Mouse (Mus musculus) MEL (cell line): ENCODE data around the gene Kctd14. TPM values are rescaled to one million over a fixed set of nuclear protein-coding genes. Genes with fewer than 3 reads are reported as not detected.

Source experiments
- DNase-seq: peaks from one replicate; pipeline ENCODE4 v3.0.0; 2011; ENCODE audit warnings: low read depth, low spot score
- H3K27ac ChIP-seq: 2 replicates; pipeline ENCODE4 v1.5.1; 2012; ENCODE audit warnings: low read depth, mild to moderate bottlenecking, control low read depth, low read length, moderate library complexity; ENCODE audit not compliant: control insufficient read depth
- H3K27me3 ChIP-seq, 2 experiments: fragments of 150-350 bp in 1 of 2; sonication (generic) in 1 of 2; 2 replicates each; pipeline ENCODE4 v1.6.1; 2012; ENCODE audit warnings: low read length in 2 of 2, mild to moderate bottlenecking in 2 of 2, improper control_type of control experiment in 1 of 2, moderate library complexity in 1 of 2; ENCODE audit not compliant: insufficient read depth in 2 of 2, control insufficient read depth in 1 of 2
- H3K36me3 ChIP-seq, 2 experiments: 2 replicates each; pipeline ENCODE4 v1.6.1; 2012 to 2014; ENCODE audit warnings: low read length in 2 of 2, improper control_type of control experiment in 1 of 2, inconsistent platforms in 1 of 2, mild to moderate bottlenecking in 1 of 2; ENCODE audit not compliant: insufficient read depth in 2 of 2, control insufficient read depth in 1 of 2
- H3K4me1 ChIP-seq, 2 experiments: fragments of 150-350 bp in 1 of 2; sonication (generic) in 1 of 2; 2 replicates each; pipeline ENCODE4 v1.6.1; 2012; ENCODE audit warnings: low read length in 2 of 2, improper control_type of control experiment in 1 of 2, mild to moderate bottlenecking in 1 of 2; ENCODE audit not compliant: insufficient read depth in 2 of 2, control insufficient read depth in 1 of 2
- H3K4me3 ChIP-seq, 2 experiments: fragments of 150-350 bp in 1 of 2; sonication (generic) in 1 of 2; 2 replicates each; pipeline ENCODE4 v1.5.1; 2012; ENCODE audit warnings: low read depth in 2 of 2, low read length in 2 of 2, mild to moderate bottlenecking in 2 of 2, moderate library complexity in 2 of 2, control low read depth in 1 of 2, improper control_type of control experiment in 1 of 2; ENCODE audit not compliant: control insufficient read depth in 1 of 2, insufficient read depth in 1 of 2
- H3K79me2 ChIP-seq: 2 replicates; pipeline ENCODE4 v1.6.1; 2012; ENCODE audit warnings: mild to moderate bottlenecking, low read length, moderate library complexity; ENCODE audit not compliant: control insufficient read depth, poor library complexity, insufficient read depth
- H3K9ac ChIP-seq: 2 replicates; pipeline ENCODE4 v1.6.1; 2012; ENCODE audit warnings: low read depth, mild to moderate bottlenecking, control low read depth, low read length, moderate library complexity; ENCODE audit not compliant: control insufficient read depth, poor library complexity, severe bottlenecking
- H3K9me3 ChIP-seq: fragments of 150-350 bp; sonication (generic); replicated peaks from 2 replicates; pipeline ENCODE4 v1.6.1; 2012; ENCODE audit warnings: mild to moderate bottlenecking, low read length, improper control_type of control experiment, moderate library complexity; ENCODE audit not compliant: insufficient read depth
- BHLHE40 ChIP-seq: IDR thresholded peaks from 2 replicates; pipeline ENCODE4 v1.6.1; 2012; ENCODE audit warnings: low read depth, mild to moderate bottlenecking, inconsistent platforms, low read length, improper control_type of control experiment, borderline replicate concordance
- CTCF ChIP-seq, 3 experiments: IDR thresholded peaks in 2 of 3; conservative IDR thresholded peaks in 1 of 3; 2 replicates each; pipeline ENCODE4 v1.5.1; 2011 to 2012; ENCODE audit warnings: low read length in 3 of 3, low read depth in 2 of 3, mild to moderate bottlenecking in 2 of 3, improper control_type of control experiment in 1 of 3, inconsistent platforms in 1 of 3, mixed read lengths in 1 of 3, moderate library complexity in 1 of 3; ENCODE audit not compliant: control insufficient read depth in 1 of 3, insufficient read depth in 1 of 3, poor library complexity in 1 of 3, severe bottlenecking in 1 of 3
- E2F4 ChIP-seq: IDR thresholded peaks from 2 replicates; pipeline ENCODE4 v1.6.1; 2011; ENCODE audit warnings: low read depth, low read length, improper control_type of control experiment, borderline replicate concordance
- ELF1 ChIP-seq: IDR thresholded peaks from 2 replicates; pipeline ENCODE4 v1.6.1; 2014; ENCODE audit warnings: low read depth, mild to moderate bottlenecking, inconsistent platforms, low read length, improper control_type of control experiment, moderate library complexity
- ETS1 ChIP-seq: IDR thresholded peaks from 2 replicates; pipeline ENCODE4 v1.6.1; 2012; ENCODE audit warnings: low read depth, mild to moderate bottlenecking, inconsistent platforms, low read length, improper control_type of control experiment, moderate library complexity
- HCFC1 ChIP-seq: IDR thresholded peaks from 2 replicates; pipeline ENCODE4 v1.6.1; 2012; ENCODE audit warnings: low read depth, mild to moderate bottlenecking, inconsistent platforms, low read length, improper control_type of control experiment, moderate library complexity
- JUND ChIP-seq: IDR thresholded peaks from 2 replicates; pipeline ENCODE4 v1.6.1; 2011; ENCODE audit warnings: low read depth, mild to moderate bottlenecking, improper control_type of control experiment, low read length
- KAT2A ChIP-seq: conservative IDR thresholded peaks from 2 replicates; pipeline ENCODE4 v1.6.1; 2012; ENCODE audit warnings: low read depth, low read length, improper control_type of control experiment, inconsistent platforms
- MAX ChIP-seq: IDR thresholded peaks from 2 replicates; pipeline ENCODE4 v1.6.1; 2011; ENCODE audit warnings: low read length, improper control_type of control experiment
- MAZ ChIP-seq: IDR thresholded peaks from 2 replicates; pipeline ENCODE4 v1.6.1; 2012; ENCODE audit warnings: low read depth, mild to moderate bottlenecking, inconsistent platforms, low read length, improper control_type of control experiment
- MXI1 ChIP-seq: IDR thresholded peaks from 2 replicates; pipeline ENCODE4 v1.6.1; 2011; ENCODE audit warnings: mild to moderate bottlenecking, low read depth, low read length, improper control_type of control experiment
- MYC ChIP-seq: IDR thresholded peaks from 2 replicates; pipeline ENCODE4 v1.6.1; 2011; ENCODE audit warnings: low read depth, mild to moderate bottlenecking, low read length, improper control_type of control experiment, moderate library complexity
- NELFE ChIP-seq: IDR thresholded peaks from 2 replicates; pipeline ENCODE4 v1.6.1; 2011; ENCODE audit warnings: low read depth, low read length, improper control_type of control experiment
- NRF1 ChIP-seq: IDR thresholded peaks from 2 replicates; pipeline ENCODE4 v1.6.1; 2014; ENCODE audit warnings: low read depth, mild to moderate bottlenecking, inconsistent platforms, low read length, improper control_type of control experiment, moderate library complexity; ENCODE audit not compliant: poor library complexity, insufficient read depth, severe bottlenecking
- POLR2A ChIP-seq, 2 experiments: IDR thresholded peaks; 2 replicates each; pipeline ENCODE4 v1.6.1; 2011 to 2012; ENCODE audit warnings: low read length in 2 of 2, mild to moderate bottlenecking in 2 of 2, control low read depth in 1 of 2, improper control_type of control experiment in 1 of 2, low read depth in 1 of 2, moderate library complexity in 1 of 2; ENCODE audit not compliant: control insufficient read depth in 1 of 2, insufficient read depth in 1 of 2, poor library complexity in 1 of 2
- POLR2AphosphoS2 ChIP-seq: IDR thresholded peaks from 2 replicates; pipeline ENCODE4 v1.6.1; 2011; ENCODE audit warnings: low read length, improper control_type of control experiment
- POLR2AphosphoS5 ChIP-seq: IDR thresholded peaks from 2 replicates; pipeline ENCODE4 v1.6.1; 2012; ENCODE audit warnings: low read depth, borderline replicate concordance, mild to moderate bottlenecking, inconsistent platforms, low read length, moderate library complexity, mixed read lengths
- RAD21 ChIP-seq: IDR thresholded peaks from 2 replicates; pipeline ENCODE4 v1.6.1; 2011; ENCODE audit warnings: mild to moderate bottlenecking, low read depth, low read length, improper control_type of control experiment
- RCOR1 ChIP-seq: IDR thresholded peaks from 2 replicates; pipeline ENCODE4 v1.6.1; 2012; ENCODE audit warnings: low read depth, mild to moderate bottlenecking, inconsistent platforms, low read length, improper control_type of control experiment
- SIN3A ChIP-seq: IDR thresholded peaks from 2 replicates; pipeline ENCODE4 v1.6.1; 2012; ENCODE audit warnings: low read length, improper control_type of control experiment, inconsistent platforms
- SMC3 ChIP-seq: IDR thresholded peaks from 2 replicates; pipeline ENCODE4 v1.6.1; 2011; ENCODE audit warnings: low read depth, low read length, improper control_type of control experiment
- TAL1 ChIP-seq: IDR thresholded peaks from 2 replicates; pipeline ENCODE4 v1.6.1; 2012; ENCODE audit warnings: mild to moderate bottlenecking, inconsistent platforms, low read length, moderate library complexity, mixed read lengths
- TBP ChIP-seq: IDR thresholded peaks from 2 replicates; pipeline ENCODE4 v1.8.0; 2011; ENCODE audit warnings: low read depth, low read length, improper control_type of control experiment
- TCF12 ChIP-seq: IDR thresholded peaks from 2 replicates; pipeline ENCODE4 v1.6.1; 2014; ENCODE audit warnings: low read depth, mild to moderate bottlenecking, inconsistent platforms, low read length, improper control_type of control experiment, moderate library complexity
- UBTF ChIP-seq: IDR thresholded peaks from 2 replicates; pipeline ENCODE4 v1.6.1; 2012; ENCODE audit warnings: low read depth, mild to moderate bottlenecking, inconsistent platforms, low read length, improper control_type of control experiment, moderate library complexity, borderline replicate concordance; ENCODE audit not compliant: insufficient read depth
- USF1 ChIP-seq: IDR thresholded peaks from 2 replicates; pipeline ENCODE4 v1.6.1; 2014; ENCODE audit warnings: low read depth, mild to moderate bottlenecking, inconsistent platforms, low read length, improper control_type of control experiment, moderate library complexity
- USF2 ChIP-seq, 2 experiments: IDR thresholded peaks; 2 replicates each; pipeline ENCODE4 v1.6.1; 2011 to 2012; ENCODE audit warnings: improper control_type of control experiment in 2 of 2, low read length in 2 of 2, borderline replicate concordance in 1 of 2, inconsistent platforms in 1 of 2, low read depth in 1 of 2, mild to moderate bottlenecking in 1 of 2; ENCODE audit not compliant: insufficient read depth in 1 of 2
- ZC3H11A ChIP-seq: IDR thresholded peaks from 2 replicates; pipeline ENCODE4 v1.6.1; 2012; ENCODE audit warnings: low read depth, mild to moderate bottlenecking, inconsistent platforms, low read length, improper control_type of control experiment
- ZNF384 ChIP-seq: IDR thresholded peaks from 2 replicates; pipeline ENCODE4 v1.6.1; 2012; ENCODE audit warnings: low read depth, mild to moderate bottlenecking, inconsistent platforms, low read length, improper control_type of control experiment
- polyA plus RNA-seq, 2 experiments: library from polyadenylated mRNA; stranded (reverse) in 1 of 2; unstranded in 1 of 2; fragments of >175 nt in 1 of 2; fragments of >200 nt in 1 of 2; gene quantifications; 2 replicates each; pipeline versions ENCODE4 v1.2.1 to v1.2.4; 2012; ENCODE audit warnings: low replicate concordance in 2 of 2, low read depth in 1 of 2; ENCODE audit not compliant: insufficient read length in 2 of 2, insufficient read depth in 1 of 2, missing spikeins in 1 of 2
- total RNA-seq: library from RNA; depleted of rRNA; stranded (reverse); fragments of 300-350 nt; gene quantifications from 2 replicates; pipeline ENCODE4 v1.2.3, GENCODE M21; 2012

Kctd14 gene
- total and polyA plus RNA-seq, 3 experiments: 0.58 to 0.77 TPM; not detected in 1

- Histone ChIP-seq H3K9ac (peak overlapping the region; percentile 33), H3K79me2 (peaks cover 18% of the 10 kb centered on the region), H3K27ac (peak overlapping the region; percentile 35; the same call in 1 of the 2 replicates), H3K9me3 (no peaks in the 10 kb centered on the region), H3K36me3 (peaks cover 0 to 8% of the 10 kb centered on the region in 2 experiments; a peak in 2 of 4 replicates), H3K27me3 (no peaks in the 10 kb centered on the region), H3K4me3 (peak overlapping the region; percentile 31 to 45), H3K4me1 (peaks cover 2 to 9% of the 10 kb centered on the region in 2 experiments; a peak in 2 of 4 replicates)
- TF ChIP-seq HCFC1: no peak
- TF ChIP-seq USF2 (IDR thresholded peaks at IDR 0.05; ENCODE audit: borderline replicate concordance in 1 of 2, insufficient read depth in 1 of 2, low read depth in 1 of 2, low read length in 2 of 2): no peak
- TF ChIP-seq E2F4: peak; percentile 39; the same call in 1 of the 2 replicates
- no peak for TF ChIP-seq TAL1
- no peak for TF ChIP-seq ZNF384
- no peak for TF ChIP-seq ELF1
- TF ChIP-seq MYC: peak; percentile 66; the same call in 1 of the 2 replicates
- peak; percentile 92 for TF ChIP-seq MAX
- TF ChIP-seq JUND: no peak
- 0 out of 2 replicates have a peak, but pooled peaks have one; percentile 17 for TF ChIP-seq RCOR1
- TF ChIP-seq ZC3H11A: no peak
- TF ChIP-seq TCF12: no peak
- no peak for TF ChIP-seq SMC3
- no peak; the same call in none of the 2 replicates for TF ChIP-seq ETS1
- no peak for TF ChIP-seq UBTF
- DNase-seq: no peak
Observed at GRCm38 (mm10) chr7:97480290-97480689, 29.2 kb downstream of the Kctd14 start.

GRCm38 (mm10) chr7:97480821-97481339 is 29.8 kb downstream of the Kctd14 start, which contains the start of gene Ints4:
TSS of gene Ints4 (plus strand) at chr7:97480956.
- Histone ChIP-seq H3K4me1 (peaks cover 2 to 9% of the 10 kb centered on the region in 2 experiments; a peak in 2 of 4 replicates), H3K9me3 (no peaks in the 10 kb centered on the region), H3K36me3 (peaks cover 0 to 8% of the 10 kb centered on the region in 2 experiments; a peak in 2 of 4 replicates), H3K79me2 (peaks cover 18% of the 10 kb centered on the region), H3K27me3 (no peaks in the 10 kb centered on the region), H3K27ac (peak within 1 kb of the TSS; percentile 52), H3K4me3 (peak within 1 kb of the TSS; percentile 60 to 88), H3K9ac (peak within 1 kb of the TSS; percentile 84)
- DNase-seq: peak; percentile 98
- TF ChIP-seq TAL1: no peak
- 0 out of 2 replicates have a peak, but pooled peaks have one; percentile 25 for TF ChIP-seq USF1
- TF ChIP-seq SIN3A: peak; percentile 99
- TF ChIP-seq POLR2AphosphoS2: peak; percentile 75; the same call in 1 of the 2 replicates
- TF ChIP-seq POLR2AphosphoS5: no peak
- peak; percentile 59; the same call in 1 of the 2 replicates for TF ChIP-seq MYC
- TF ChIP-seq KAT2A: peak; percentile 91
- TF ChIP-seq CTCF (IDR thresholded peaks at IDR 0.05 in 2 of 3, conservative IDR thresholded peaks at IDR 0.05 in 1 of 3; ENCODE audit: control insufficient read depth in 1 of 3, insufficient read depth in 1 of 3, low read depth in 2 of 3, low read length in 3 of 3, poor library complexity in 1 of 3, severe bottlenecking in 1 of 3): peak in 2 of 3 experiments; percentile 18 to 23; a peak in 2 of 6 replicates
- TF ChIP-seq MXI1: peak; percentile 94
- TF ChIP-seq RAD21: no peak
- peak; percentile 96 for TF ChIP-seq HCFC1
- peak; percentile 47 to 83; a peak in 3 of 4 replicates for TF ChIP-seq POLR2A (IDR thresholded peaks at IDR 0.05; ENCODE audit: control insufficient read depth in 1 of 2, insufficient read depth in 1 of 2, low read depth in 1 of 2, low read length in 2 of 2, poor library complexity in 1 of 2)
- 0 out of 2 replicates have a peak, but pooled peaks have one; percentile 16 for TF ChIP-seq NRF1
- TF ChIP-seq ELF1: peak; percentile 98
- TF ChIP-seq TBP: peak; percentile 80; the same call in 1 of the 2 replicates
- peak; percentile 30; the same call in 1 of the 2 replicates for TF ChIP-seq MAZ
- TF ChIP-seq ZC3H11A: no peak
- TF ChIP-seq MAX: peak; percentile 86
- TF ChIP-seq BHLHE40: no peak
- peak; percentile 65; the same call in 1 of the 2 replicates for TF ChIP-seq TCF12
- TF ChIP-seq NELFE: peak; percentile 87
